Mouse (Mus musculus): ENCODE data around the gene Sdk2.

GRCm38 (mm10) chr11:114011523-114011922 is 55.3 kb downstream of the Sdk2 start:
- TF ChIP-seq CTCF (IDR thresholded peaks at IDR 0.05; ENCODE audit: extremely low read depth, insufficient read depth, low read length) = no peak
- TF ChIP-seq POLR2A (IDR thresholded peaks at IDR 0.05; ENCODE audit: extremely low read depth, insufficient read depth, low read length) = no peak

Data from cortical plate, adult 2 months (tissue).